Mouse (Mus musculus) hindbrain, embryonic 16.5 days (tissue): Measurements from ENCODE around the gene Scyl1. TPM values are rescaled to one million over a fixed set of nuclear protein-coding genes. Genes with fewer than 3 reads are reported as not detected.

Experiments used
- polyA plus RNA-seq: library from polyadenylated mRNA; unstranded; fragments of >200 nt; fragmentation: Nextera tagmentation; extraction: Ambion mirVana; gene quantifications from 2 replicates; pipeline ENCODE4 v1.2.1, GENCODE M21; 2015

Scyl1 gene
- polyA plus RNA-seq, 1 experiment from 2014 or later, result 83.2 TPM

Other genes starting within 250 kb of the Scyl1 start
- gene Ovol1, start 210.8 kb downstream of the Scyl1 start, polyA plus RNA-seq, result 0.11 and 0.20 TPM in 2 replicates
- gene Ap5b1, start 203.4 kb downstream of the Scyl1 start, polyA plus RNA-seq, result 3.4 and 3.5 TPM in 2 replicates
- gene Rnaseh2c, start 169.5 kb downstream of the Scyl1 start, polyA plus RNA-seq, result 62.0 and 75.4 TPM in 2 replicates
- gene Kat5, start 161.2 kb downstream of the Scyl1 start, polyA plus RNA-seq, result 63.3 and 70.6 TPM in 2 replicates
- gene Rela, start 133.9 kb downstream of the Scyl1 start, polyA plus RNA-seq, result 35.7 and 38.7 TPM in 2 replicates
- gene Sipa1, start 107.7 kb downstream of the Scyl1 start, polyA plus RNA-seq, result 14.3 and 19.1 TPM in 2 replicates
- gene Map3k11, start 82.7 kb downstream of the Scyl1 start, polyA plus RNA-seq, result 9.2 and 13.2 TPM in 2 replicates
- 22.6 and 24.8 TPM in 2 replicates for gene Pcnx3, start 82.5 kb downstream of the Scyl1 start, polyA plus RNA-seq
- not detected in 2 replicates for gene Kcnk7, start 67.1 kb downstream of the Scyl1 start, polyA plus RNA-seq
- gene Ehbp1l1, start 45.1 kb downstream of the Scyl1 start, polyA plus RNA-seq, result 21.6 and 29.7 TPM in 2 replicates
- gene Fam89b, start 41.8 kb downstream of the Scyl1 start, polyA plus RNA-seq, result 118 and 128 TPM in 2 replicates
- gene Ltbp3, start 30.5 kb downstream of the Scyl1 start, polyA plus RNA-seq, result 11.6 and 15.4 TPM in 2 replicates
- gene Frmd8, start 103.9 kb upstream of the Scyl1 start, polyA plus RNA-seq, result 18.1 and 20.1 TPM in 2 replicates
- 2.2 and 2.6 TPM in 2 replicates for gene Slc25a45, start 106.4 kb upstream of the Scyl1 start, polyA plus RNA-seq
- gene Tigd3, start 122.7 kb upstream of the Scyl1 start, polyA plus RNA-seq, result 10.0 and 10.2 TPM in 2 replicates
- 94.0 and 117 TPM in 2 replicates for gene Dpf2, start 141.6 kb upstream of the Scyl1 start, polyA plus RNA-seq
- gene Cdc42ep2, start 153.4 kb upstream of the Scyl1 start, polyA plus RNA-seq, result 22.2 and 23.4 TPM in 2 replicates
- 22.4 and 26.6 TPM in 2 replicates for gene Pola2, start 192.8 kb upstream of the Scyl1 start, polyA plus RNA-seq
- gene Slc22a20, start 214.7 kb upstream of the Scyl1 start, polyA plus RNA-seq, result not detected in 2 replicates
- gene Capn1, start 244.5 kb upstream of the Scyl1 start, polyA plus RNA-seq, result 5.2 and 5.6 TPM in 2 replicates